Mouse (Mus musculus): ENCODE measurements at regions not wholly inside any gene's neighbourhood (a gene's known extent, or its start where the extent isn't known, plus 50 kb on each side); places are given as distances from the start of the nearest gene placed in this dataset.

GRCm38 (mm10) chr14:58868176-58868949, 274.3 kb downstream of the 1700129C05Rik start:
- no peak for ATAC-seq (ENCODE audit: insufficient number of reproducible peaks, insufficient read depth, low FRiP score, low read depth)
- H3K36me3 ChIP-seq (ENCODE audit: control insufficient read depth, insufficient read depth, low read length) = no peaks in the 10 kb centered on the region
- peaks cover 0 to 3% of the 10 kb centered on the region in 2 experiments; a peak in 1 of 4 replicates for H3K4me1 ChIP-seq (ENCODE audit: control insufficient read depth in 2 of 2, insufficient read depth in 2 of 2, low read length in 2 of 2)
- H3K27ac ChIP-seq (replicated peaks in 1 of 2; ENCODE audit: control insufficient read depth in 1 of 2, insufficient read depth in 1 of 2, low read depth in 2 of 2, low read length in 2 of 2) = no peak overlapping the region
- no peak overlapping the region for H3K4me3 ChIP-seq (ENCODE audit: control insufficient read depth in 1 of 2, insufficient read depth in 1 of 2, low read depth in 1 of 2, low read length in 2 of 2)
- no peaks in the 10 kb centered on the region for H3K27me3 ChIP-seq (ENCODE audit: control insufficient read depth, insufficient read depth, low read length)
- H3K4me2 ChIP-seq (ENCODE audit: low read length) = peak overlapping the region; percentile 46
- no peak overlapping the region for H3K9ac ChIP-seq (ENCODE audit: low read length)
- 71% methylated on average over 14 of the region's 14 CpGs for WGBS
- no peaks in the 10 kb centered on the region for H3K9me3 ChIP-seq (ENCODE audit: control insufficient read depth, low read length)

- Histone ChIP-seq H3K9ac (ENCODE audit: low read length) (no peak overlapping the region), H3K4me2 (ENCODE audit: low read length) (peak overlapping the region; percentile 46), H3K9me3 (ENCODE audit: control insufficient read depth, low read length) (no peaks in the 10 kb centered on the region), H3K27ac (replicated peaks in 1 of 2; ENCODE audit: control insufficient read depth in 1 of 2, insufficient read depth in 1 of 2, low read depth in 2 of 2, low read length in 2 of 2) (no peak overlapping the region), H3K4me1 (ENCODE audit: control insufficient read depth in 2 of 2, insufficient read depth in 2 of 2, low read length in 2 of 2) (peaks cover 0 to 3% of the 10 kb centered on the region in 2 experiments; a peak in 1 of 4 replicates), H3K27me3 (ENCODE audit: control insufficient read depth, insufficient read depth, low read length) (no peaks in the 10 kb centered on the region), H3K4me3 (ENCODE audit: control insufficient read depth in 1 of 2, insufficient read depth in 1 of 2, low read depth in 1 of 2, low read length in 2 of 2) (no peak overlapping the region), H3K36me3 (ENCODE audit: control insufficient read depth, insufficient read depth, low read length) (no peaks in the 10 kb centered on the region)
- WGBS = 51% methylated on average over 13 of the region's 13 CpGs
- ATAC-seq (ENCODE audit: insufficient number of reproducible peaks, insufficient read depth, low FRiP score, low read depth) = no peak
Measured at GRCm38 (mm10) chr14:58867396-58868107, 275.1 kb downstream of the 1700129C05Rik start.

GRCm38 (mm10) chr14:58854871-58855270, 287.8 kb downstream of the 1700129C05Rik start:
- Histone ChIP-seq H3K27ac (replicated peaks in 1 of 2; ENCODE audit: control insufficient read depth in 1 of 2, insufficient read depth in 1 of 2, low read depth in 2 of 2, low read length in 2 of 2) (no peak overlapping the region), H3K36me3 (ENCODE audit: control insufficient read depth, insufficient read depth, low read length) (no peaks in the 10 kb centered on the region), H3K9me3 (ENCODE audit: control insufficient read depth, low read length) (no peaks in the 10 kb centered on the region), H3K27me3 (ENCODE audit: control insufficient read depth, insufficient read depth, low read length) (no peaks in the 10 kb centered on the region), H3K4me2 (ENCODE audit: low read length) (no peak overlapping the region), H3K4me3 (ENCODE audit: control insufficient read depth in 1 of 2, insufficient read depth in 1 of 2, low read depth in 1 of 2, low read length in 2 of 2) (no peak overlapping the region), H3K4me1 (ENCODE audit: control insufficient read depth in 2 of 2, insufficient read depth in 2 of 2, low read length in 2 of 2) (no peaks in the 10 kb centered on the region; a peak in 1 of 4 replicates), H3K9ac (ENCODE audit: low read length) (no peak overlapping the region)
- WGBS = 60% methylated on average over 4 of the region's 4 CpGs
- ATAC-seq (ENCODE audit: insufficient number of reproducible peaks, insufficient read depth, low FRiP score, low read depth) = no peak

- H3K4me3 ChIP-seq (ENCODE audit: control insufficient read depth in 1 of 2, insufficient read depth in 1 of 2, low read depth in 1 of 2, low read length in 2 of 2) = no peak overlapping the region
- no peaks in the 10 kb centered on the region for H3K4me1 ChIP-seq (ENCODE audit: control insufficient read depth in 2 of 2, insufficient read depth in 2 of 2, low read length in 2 of 2)
- 75% methylated on average over 2 of the region's 2 CpGs for WGBS
- no peak for ATAC-seq (ENCODE audit: insufficient number of reproducible peaks, insufficient read depth, low FRiP score, low read depth)
- no peak overlapping the region for H3K27ac ChIP-seq (replicated peaks in 1 of 2; ENCODE audit: control insufficient read depth in 1 of 2, insufficient read depth in 1 of 2, low read depth in 2 of 2, low read length in 2 of 2)
- no peaks in the 10 kb centered on the region for H3K36me3 ChIP-seq (ENCODE audit: control insufficient read depth, insufficient read depth, low read length)
- no peaks in the 10 kb centered on the region for H3K27me3 ChIP-seq (ENCODE audit: control insufficient read depth, insufficient read depth, low read length)
- H3K9ac ChIP-seq (ENCODE audit: low read length) = no peak overlapping the region
- no peak overlapping the region for H3K4me2 ChIP-seq (ENCODE audit: low read length)
- H3K9me3 ChIP-seq (ENCODE audit: control insufficient read depth, low read length) = no peaks in the 10 kb centered on the region
Measured at GRCm38 (mm10) chr14:58844565-58844964, 298.1 kb downstream of the 1700129C05Rik start.

GRCm38 (mm10) chr14:58842196-58842886, 300.4 kb downstream of the 1700129C05Rik start:
- WGBS = 86% methylated on average over 1 of the region's 1 CpGs
- no peak overlapping the region for H3K4me3 ChIP-seq (ENCODE audit: control insufficient read depth in 1 of 2, insufficient read depth in 1 of 2, low read depth in 1 of 2, low read length in 2 of 2)
- ATAC-seq (ENCODE audit: insufficient number of reproducible peaks, insufficient read depth, low FRiP score, low read depth) = no peak

GRCm38 (mm10) chr14:58822938-58823337, 319.8 kb downstream of the 1700129C05Rik start:
- no peak overlapping the region for H3K4me2 ChIP-seq (ENCODE audit: low read length)
- H3K9me3 ChIP-seq (ENCODE audit: control insufficient read depth, low read length) = no peaks in the 10 kb centered on the region
- H3K27ac ChIP-seq (replicated peaks in 1 of 2; ENCODE audit: control insufficient read depth in 1 of 2, insufficient read depth in 1 of 2, low read depth in 2 of 2, low read length in 2 of 2) = no peak overlapping the region
- H3K9ac ChIP-seq (ENCODE audit: low read length) = no peak overlapping the region
- ATAC-seq (ENCODE audit: insufficient number of reproducible peaks, insufficient read depth, low FRiP score, low read depth) = no peak
- no peak overlapping the region for H3K4me3 ChIP-seq (ENCODE audit: control insufficient read depth in 1 of 2, insufficient read depth in 1 of 2, low read depth in 1 of 2, low read length in 2 of 2)
- no peaks in the 10 kb centered on the region for H3K4me1 ChIP-seq (ENCODE audit: control insufficient read depth in 2 of 2, insufficient read depth in 2 of 2, low read length in 2 of 2)
- H3K36me3 ChIP-seq (ENCODE audit: control insufficient read depth, insufficient read depth, low read length) = no peaks in the 10 kb centered on the region
- no peaks in the 10 kb centered on the region for H3K27me3 ChIP-seq (ENCODE audit: control insufficient read depth, insufficient read depth, low read length)
- 57% methylated on average over 4 of the region's 4 CpGs for WGBS

More at GRCm38 (mm10) chr14:58842196-58842886, 300.4 kb downstream of the 1700129C05Rik start:
- Histone ChIP-seq H3K4me1 (ENCODE audit: control insufficient read depth in 2 of 2, insufficient read depth in 2 of 2, low read length in 2 of 2) (no peaks in the 10 kb centered on the region), H3K9ac (ENCODE audit: low read length) (no peak overlapping the region), H3K4me2 (ENCODE audit: low read length) (no peak overlapping the region), H3K9me3 (ENCODE audit: control insufficient read depth, low read length) (no peaks in the 10 kb centered on the region), H3K27ac (replicated peaks in 1 of 2; ENCODE audit: control insufficient read depth in 1 of 2, insufficient read depth in 1 of 2, low read depth in 2 of 2, low read length in 2 of 2) (no peak overlapping the region), H3K36me3 (ENCODE audit: control insufficient read depth, insufficient read depth, low read length) (no peaks in the 10 kb centered on the region), H3K27me3 (ENCODE audit: control insufficient read depth, insufficient read depth, low read length) (no peaks in the 10 kb centered on the region)

- no peak overlapping the region for H3K4me3 ChIP-seq (ENCODE audit: control insufficient read depth in 1 of 2, insufficient read depth in 1 of 2, low read depth in 1 of 2, low read length in 2 of 2)
- H3K27me3 ChIP-seq (ENCODE audit: control insufficient read depth, insufficient read depth, low read length) = no peaks in the 10 kb centered on the region
- WGBS = 68% methylated on average over 10 of the region's 10 CpGs
- H3K4me2 ChIP-seq (ENCODE audit: low read length) = no peak overlapping the region
- no peaks in the 10 kb centered on the region for H3K4me1 ChIP-seq (ENCODE audit: control insufficient read depth in 2 of 2, insufficient read depth in 2 of 2, low read length in 2 of 2)
- H3K9me3 ChIP-seq (ENCODE audit: control insufficient read depth, low read length) = no peaks in the 10 kb centered on the region
- H3K36me3 ChIP-seq (ENCODE audit: control insufficient read depth, insufficient read depth, low read length) = no peaks in the 10 kb centered on the region
- no peak for ATAC-seq (ENCODE audit: insufficient number of reproducible peaks, insufficient read depth, low FRiP score, low read depth)
- no peak overlapping the region for H3K9ac ChIP-seq (ENCODE audit: low read length)
- no peak overlapping the region for H3K27ac ChIP-seq (replicated peaks in 1 of 2; ENCODE audit: control insufficient read depth in 1 of 2, insufficient read depth in 1 of 2, low read depth in 2 of 2, low read length in 2 of 2)
Measured at GRCm38 (mm10) chr14:58817961-58818504, 324.7 kb downstream of the 1700129C05Rik start.
